Comparison of ENCODE assay signal across 23 mouse cellular contexts in genomic region chr6:112204956-112205355, GRCm38 (mm10).
"Had no signal": no experiment of that assay in that cellular context is flagged by ENCODE, and none has a peak within 500 bp of the region (broad histone marks: within the 10 kb centered on the region; RNA-seq: fewer than 3 reads in every experiment).

No protein-coding gene starts in this region.

- H3K4me1 ChIP-seq: forebrain, embryonic 15.5 days had no signal

- H3K9me3 ChIP-seq: embryonic facial prominence, embryonic 10.5 days; embryonic facial prominence, embryonic 12.5 days; embryonic facial prominence, embryonic 13.5 days; embryonic facial prominence, embryonic 15.5 days; forebrain, embryonic 10.5 days; forebrain, embryonic 12.5 days; forebrain, embryonic 13.5 days; forebrain, embryonic 15.5 days; heart, embryonic 10.5 days had no signal

- H3K27me3 ChIP-seq: embryonic facial prominence, embryonic 15.5 days; forebrain, embryonic 12.5 days; forebrain, embryonic 13.5 days; forebrain, embryonic 15.5 days had no signal

- DNase-seq: cerebellum, adult 2 months; cerebellum, adult 8-10 months; cerebellum, adult 9-10 months; embryo, embryonic 11 days; forebrain, postnatal 0 days; gastrocnemius, adult 2 months; gastrocnemius, postnatal 10 days; gastrocnemius, postnatal 14 days; gastrocnemius, postnatal 25 days; gastrocnemius, postnatal 36 days; heart, adult 11 months; heart, adult 18-20 months; heart, adult 2 months had no signal

- H3K9ac ChIP-seq: embryonic facial prominence, embryonic 12.5 days; embryonic facial prominence, embryonic 13.5 days; embryonic facial prominence, embryonic 15.5 days; forebrain, embryonic 12.5 days; forebrain, embryonic 13.5 days; forebrain, embryonic 15.5 days; forebrain, postnatal 0 days had no signal

- H3K36me3 ChIP-seq: embryonic facial prominence, embryonic 10.5 days; embryonic facial prominence, embryonic 12.5 days; embryonic facial prominence, embryonic 13.5 days; embryonic facial prominence, embryonic 15.5 days; forebrain, embryonic 10.5 days; forebrain, embryonic 12.5 days; forebrain, embryonic 15.5 days; heart, embryonic 10.5 days had no signal

- H3K27ac ChIP-seq: embryonic facial prominence, embryonic 10.5 days; embryonic facial prominence, embryonic 12.5 days; embryonic facial prominence, embryonic 13.5 days; embryonic facial prominence, embryonic 15.5 days; forebrain, embryonic 10.5 days; forebrain, embryonic 12.5 days; forebrain, embryonic 13.5 days; forebrain, embryonic 15.5 days; gastrocnemius, adult 2 months; heart, adult 2 months; heart, embryonic 10.5 days had no signal

- H3K4me3 ChIP-seq: embryonic facial prominence, embryonic 10.5 days; embryonic facial prominence, embryonic 12.5 days; embryonic facial prominence, embryonic 13.5 days; embryonic facial prominence, embryonic 15.5 days; erythroblast, embryonic 14.5 days; forebrain, embryonic 10.5 days; forebrain, embryonic 12.5 days; forebrain, embryonic 13.5 days; forebrain, embryonic 15.5 days; gastrocnemius, adult 2 months; heart, adult 2 months; heart, embryonic 10.5 days had no signal
